In the genomic region with DNA sequence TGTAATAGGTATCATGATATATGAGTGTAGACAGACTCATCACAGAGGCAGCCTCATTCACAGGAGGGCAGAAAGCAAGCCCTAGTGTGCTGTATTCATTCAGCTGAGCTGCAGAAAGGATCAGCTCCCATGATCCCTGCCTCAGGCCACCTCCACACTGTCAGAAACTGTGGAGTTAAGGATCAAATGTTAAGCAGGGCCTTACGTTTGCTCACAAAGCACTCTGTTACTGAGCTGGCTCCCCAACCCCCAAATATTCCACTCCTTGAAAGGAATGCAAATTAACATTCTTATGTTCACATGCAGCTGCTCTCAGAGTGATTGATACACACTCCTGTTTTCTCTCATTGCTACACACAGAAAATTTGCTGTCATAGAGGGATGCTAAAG, we compare ENCODE assay signal across 12 mouse cellular contexts.
DNase-seq lines count a peak whose midpoint lies in the region; ATAC-seq and TF ChIP-seq lines count a peak whose summit lies in the region.
"Had no signal": no experiment of that assay in that cellular context is flagged by ENCODE, and none has a peak within 500 bp of the region (broad histone marks: within the 10 kb centered on the region; RNA-seq: fewer than 3 reads in every experiment).

No protein-coding gene starts in this region.

- no peak for TF ChIP-seq CTCF in embryonic fibroblast, embryonic 13.5 days (IDR thresholded peaks at IDR 0.05; ENCODE audit: borderline replicate concordance, insufficient read depth, low read length)

- peaks cover 22% of the 10 kb centered on the region for H3K4me1 ChIP-seq in kidney, embryonic 15.5 days
- peaks cover 18% of the 10 kb centered on the region for H3K4me1 ChIP-seq in embryonic fibroblast, embryonic 13.5 days (ENCODE audit: control insufficient read depth, insufficient read depth, low read length)
- no peaks in the 10 kb centered on the region for H3K4me1 ChIP-seq in intestine, embryonic 16.5 days (ENCODE audit: control insufficient read depth, insufficient read depth, low read length)
- H3K4me1 ChIP-seq in neural tube, embryonic 13.5 days (replicated peaks), result peaks cover 26% of the 10 kb centered on the region
- H3K4me1 ChIP-seq: liver, embryonic 13.5 days had no signal

- WGBS in kidney, embryonic 15.5 days, result 13% methylated on average over 1 of the region's 1 CpGs
- WGBS in intestine, embryonic 16.5 days, result 22% methylated on average over 1 of the region's 1 CpGs
- WGBS in neural tube, embryonic 13.5 days, result 8% methylated on average over 1 of the region's 1 CpGs

- no peak for TF ChIP-seq POLR2A in embryonic fibroblast, embryonic 13.5 days (IDR thresholded peaks at IDR 0.05; ENCODE audit: low read depth, low read length)

- H3K4me3 ChIP-seq in kidney, embryonic 15.5 days (replicated peaks), result no peak overlapping the region
- H3K4me3 ChIP-seq in embryonic fibroblast, embryonic 13.5 days (ENCODE audit: insufficient read depth, low read length), result no peak overlapping the region
- H3K4me3 ChIP-seq in intestine, embryonic 16.5 days (ENCODE audit: low read length), result no peak overlapping the region
- no peak overlapping the region for H3K4me3 ChIP-seq in neural tube, embryonic 13.5 days
- H3K4me3 ChIP-seq: liver, embryonic 13.5 days had no signal

- no peaks in the 10 kb centered on the region for H3K27me3 ChIP-seq in kidney, embryonic 15.5 days
- H3K27me3 ChIP-seq in intestine, embryonic 16.5 days (replicated peaks; ENCODE audit: control insufficient read depth, insufficient read depth, low read length), result no peaks in the 10 kb centered on the region
- H3K27me3 ChIP-seq in neural tube, embryonic 13.5 days, result no peaks in the 10 kb centered on the region
- H3K27me3 ChIP-seq: liver, embryonic 13.5 days had no signal

- DNase-seq in kidney, adult 18-20 months, result no peak
- no peak for DNase-seq in left cerebral cortex, adult 8-10 months (ENCODE audit: low spot score in 2 of 2)
- DNase-seq in layer of hippocampus, postnatal 25 days (ENCODE audit: extremely low spot score in 1 of 2, low spot score in 1 of 2), result no peak
- DNase-seq in thymus, adult 18-20 months, result no peak
- DNase-seq: B cell, adult 2 months; liver, embryonic 13.5 days; thymus, postnatal 14 days had no signal

- peak overlapping the region; percentile 79 for H3K27ac ChIP-seq in kidney, embryonic 15.5 days
- H3K27ac ChIP-seq in embryonic fibroblast, embryonic 13.5 days (ENCODE audit: insufficient read depth, low read length), result peak overlapping the region; percentile 99
- no peak overlapping the region for H3K27ac ChIP-seq in intestine, embryonic 16.5 days (ENCODE audit: low read length)
- peak overlapping the region; percentile 78 for H3K27ac ChIP-seq in neural tube, embryonic 13.5 days (replicated peaks)
- H3K27ac ChIP-seq: liver, embryonic 13.5 days had no signal

- peak; percentile 88 for ATAC-seq in kidney, embryonic 15.5 days (replicated peaks; ENCODE audit: low FRiP score)
- peak; percentile 50; the same call in 1 of the 2 replicates for ATAC-seq in intestine, embryonic 16.5 days
- ATAC-seq in neural tube, embryonic 13.5 days (ENCODE audit: low read depth), result peak; percentile 71; the same call in 1 of the 2 replicates
- ATAC-seq: activated CD4-positive, CD25-positive, alpha-beta regulatory T cell, adult 4 months had no signal

- H3K9ac ChIP-seq in kidney, embryonic 15.5 days, result no peak overlapping the region
- H3K9ac ChIP-seq in intestine, embryonic 16.5 days (ENCODE audit: low read depth, low read length), result no peak overlapping the region
- no peak overlapping the region for H3K9ac ChIP-seq in neural tube, embryonic 13.5 days
- H3K9ac ChIP-seq: liver, embryonic 13.5 days had no signal

- H3K4me2 ChIP-seq in kidney, embryonic 15.5 days, result no peak overlapping the region
- H3K4me2 ChIP-seq in intestine, embryonic 16.5 days (ENCODE audit: low read depth, low read length), result no peak overlapping the region
- H3K4me2 ChIP-seq in neural tube, embryonic 13.5 days, result no peak overlapping the region
- H3K4me2 ChIP-seq: liver, embryonic 13.5 days had no signal

- no peaks in the 10 kb centered on the region for H3K9me3 ChIP-seq in kidney, embryonic 15.5 days (replicated peaks)
- no peaks in the 10 kb centered on the region for H3K9me3 ChIP-seq in intestine, embryonic 16.5 days (ENCODE audit: control insufficient read depth, low read length)
- H3K9me3 ChIP-seq in neural tube, embryonic 13.5 days, result no peaks in the 10 kb centered on the region
- H3K9me3 ChIP-seq: liver, embryonic 13.5 days had no signal

- H3K36me3 ChIP-seq in kidney, embryonic 15.5 days, result no peaks in the 10 kb centered on the region
- no peaks in the 10 kb centered on the region for H3K36me3 ChIP-seq in intestine, embryonic 16.5 days (ENCODE audit: control insufficient read depth, insufficient read depth, low read length)
- no peaks in the 10 kb centered on the region for H3K36me3 ChIP-seq in neural tube, embryonic 13.5 days
- H3K36me3 ChIP-seq: liver, embryonic 13.5 days had no signal
